Mouse (Mus musculus): ENCODE measurements around the gene Spock2. TPM values are rescaled to one million over a fixed set of nuclear protein-coding genes. Genes with fewer than 3 reads are reported as not detected.

Spock2 gene
- polyA plus RNA-seq, 1 experiment, result 63.9 TPM

DNA sequence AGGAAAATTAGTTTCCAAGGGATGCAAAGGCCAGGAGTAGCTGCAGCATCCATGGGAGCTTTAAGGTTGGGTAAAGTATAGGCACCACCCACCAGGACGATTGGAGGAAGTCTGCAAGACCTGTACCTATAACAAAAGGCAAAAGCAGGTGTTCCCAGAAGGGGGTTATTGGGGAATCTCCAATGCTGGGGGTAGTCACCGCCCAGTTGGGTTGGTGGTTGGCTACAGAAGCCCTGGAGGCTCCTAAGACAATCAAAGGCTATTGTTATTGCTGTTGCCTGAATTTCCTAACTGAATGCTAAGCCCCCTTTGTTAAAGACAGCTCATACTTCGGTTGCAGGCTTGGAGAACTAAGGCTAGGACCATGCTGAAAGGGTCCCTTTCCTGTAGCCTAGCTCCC lies 60.0 kb downstream of the Spock2 start:
- TF ChIP-seq CTCF (IDR thresholded peaks at IDR 0.05; ENCODE audit: control insufficient read depth, insufficient read depth, insufficient replicate concordance, low read depth, low read length), result no peak
- TF ChIP-seq POLR2A (IDR thresholded peaks at IDR 0.05; ENCODE audit: control insufficient read depth, low read depth, low read length), result no peak
- Histone ChIP-seq H3K27ac (ENCODE audit: control insufficient read depth, insufficient read depth, low read depth, low read length) (no peak overlapping the region), H3K27me3 (ENCODE audit: control insufficient read depth, insufficient read depth, low read length) (no peaks in the 10 kb centered on the region), H3K4me1 (ENCODE audit: control insufficient read depth, insufficient read depth, low read length) (no peaks in the 10 kb centered on the region), H3K36me3 (ENCODE audit: control insufficient read depth, insufficient read depth, low read length) (no peaks in the 10 kb centered on the region), H3K4me3 (ENCODE audit: control insufficient read depth, low read depth, low read length) (no peak overlapping the region)

DNA sequence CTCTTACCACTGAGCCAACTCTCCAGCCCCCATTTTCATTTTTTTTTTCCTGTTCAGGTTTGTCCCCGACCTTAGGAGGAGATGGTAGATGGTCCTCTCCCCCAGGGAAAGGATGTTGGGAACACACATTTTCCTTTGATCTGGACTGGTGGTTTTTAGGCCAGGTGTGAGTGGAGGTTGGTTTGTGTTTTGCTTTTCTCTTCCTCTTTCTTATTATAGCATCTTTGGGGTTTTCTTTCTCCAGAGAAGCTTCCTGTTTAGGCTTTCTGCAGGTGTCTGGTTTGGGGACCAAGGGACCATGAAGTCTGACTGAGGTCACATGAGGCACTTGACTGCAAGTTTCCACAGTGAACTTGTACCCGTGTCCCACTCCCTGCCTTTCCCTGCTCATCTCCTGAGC lies 62.3 kb downstream of the Spock2 start:
- H3K27ac ChIP-seq (ENCODE audit: control insufficient read depth, insufficient read depth, low read depth, low read length), result no peak overlapping the region
- H3K4me1 ChIP-seq (ENCODE audit: control insufficient read depth, insufficient read depth, low read length), result no peaks in the 10 kb centered on the region
- H3K36me3 ChIP-seq (ENCODE audit: control insufficient read depth, insufficient read depth, low read length), result no peaks in the 10 kb centered on the region
- no peaks in the 10 kb centered on the region for H3K27me3 ChIP-seq (ENCODE audit: control insufficient read depth, insufficient read depth, low read length)
- TF ChIP-seq CTCF (IDR thresholded peaks at IDR 0.05; ENCODE audit: control insufficient read depth, insufficient read depth, insufficient replicate concordance, low read depth, low read length), result no peak
- TF ChIP-seq POLR2A (IDR thresholded peaks at IDR 0.05; ENCODE audit: control insufficient read depth, low read depth, low read length), result no peak
- H3K4me3 ChIP-seq (ENCODE audit: control insufficient read depth, low read depth, low read length), result no peak overlapping the region

DNA sequence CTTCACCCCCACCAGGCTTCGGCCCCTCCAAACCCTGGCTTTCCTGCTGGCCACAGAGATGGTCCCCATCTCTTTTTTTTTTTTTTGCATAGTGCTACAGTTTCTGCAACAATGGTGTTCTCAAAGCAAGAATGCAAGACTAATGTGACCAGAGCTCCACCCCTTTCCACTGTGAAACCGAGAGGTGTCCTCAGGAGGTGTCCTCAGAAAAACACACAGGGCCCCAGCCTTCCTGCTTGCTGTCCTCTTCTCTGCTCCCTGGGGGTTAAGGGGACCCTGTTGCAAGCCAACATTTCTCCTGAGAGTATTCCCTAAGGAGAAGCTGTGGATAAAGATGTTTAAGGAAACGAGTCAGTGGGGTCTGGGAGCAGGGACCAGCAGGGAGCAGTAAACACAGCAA lies 62.9 kb downstream of the Spock2 start:
- no peaks in the 10 kb centered on the region for H3K36me3 ChIP-seq (ENCODE audit: control insufficient read depth, insufficient read depth, low read length)
- no peak overlapping the region for H3K4me3 ChIP-seq (ENCODE audit: control insufficient read depth, low read depth, low read length)
- TF ChIP-seq POLR2A (IDR thresholded peaks at IDR 0.05; ENCODE audit: control insufficient read depth, low read depth, low read length) (no peak), CTCF (IDR thresholded peaks at IDR 0.05; ENCODE audit: control insufficient read depth, insufficient read depth, insufficient replicate concordance, low read depth, low read length) (no peak)
- no peak overlapping the region for H3K27ac ChIP-seq (ENCODE audit: control insufficient read depth, insufficient read depth, low read depth, low read length)
- no peaks in the 10 kb centered on the region for H3K4me1 ChIP-seq (ENCODE audit: control insufficient read depth, insufficient read depth, low read length)
- H3K27me3 ChIP-seq (ENCODE audit: control insufficient read depth, insufficient read depth, low read length), result no peaks in the 10 kb centered on the region

DNA sequence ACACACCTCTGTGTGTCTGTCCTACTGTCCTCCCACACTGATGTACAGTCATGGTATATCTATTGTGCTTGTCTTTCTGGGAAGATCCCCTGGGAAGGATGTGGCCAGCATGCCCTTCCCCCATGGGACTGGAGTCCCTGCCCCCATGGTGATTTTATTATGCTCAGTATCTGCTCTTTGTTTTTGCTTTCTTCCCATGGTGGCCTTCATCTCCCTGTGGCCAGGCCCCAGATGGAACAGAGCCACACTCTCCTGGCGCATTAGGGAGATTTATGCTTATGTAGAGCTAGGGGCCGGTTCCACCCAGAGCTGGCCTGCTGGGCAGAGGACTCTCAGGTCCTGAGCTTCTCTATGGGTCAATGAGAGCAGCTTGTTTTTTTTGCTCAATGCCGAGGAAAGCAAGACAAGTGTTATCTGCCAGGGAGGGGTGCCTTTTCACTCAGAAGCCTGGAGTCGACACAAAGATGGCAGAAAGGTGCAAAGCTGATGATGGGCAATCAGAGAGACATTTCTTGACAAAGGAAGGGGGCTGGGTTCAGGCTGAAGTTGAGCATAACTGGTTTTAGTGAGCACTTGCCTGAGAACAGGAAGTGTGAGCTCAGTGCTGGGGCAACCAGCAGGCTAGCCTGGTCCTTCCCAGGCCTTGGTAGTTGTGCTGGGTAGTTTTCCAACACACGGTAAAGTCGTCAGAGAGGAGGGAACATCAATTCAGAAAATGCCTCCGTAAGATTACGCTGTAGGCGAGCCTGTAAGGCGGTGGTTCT lies 64.5 kb downstream of the Spock2 start:
- H3K36me3 ChIP-seq (ENCODE audit: control insufficient read depth, insufficient read depth, low read length), result no peaks in the 10 kb centered on the region
- TF ChIP-seq CTCF (IDR thresholded peaks at IDR 0.05; ENCODE audit: control insufficient read depth, insufficient read depth, insufficient replicate concordance, low read depth, low read length), result no peak
- TF ChIP-seq POLR2A (IDR thresholded peaks at IDR 0.05; ENCODE audit: control insufficient read depth, low read depth, low read length), result no peak
- H3K27me3 ChIP-seq (ENCODE audit: control insufficient read depth, insufficient read depth, low read length), result no peaks in the 10 kb centered on the region
- no peak overlapping the region for H3K4me3 ChIP-seq (ENCODE audit: control insufficient read depth, low read depth, low read length)
- H3K27ac ChIP-seq (ENCODE audit: control insufficient read depth, insufficient read depth, low read depth, low read length), result no peak overlapping the region
- H3K4me1 ChIP-seq (ENCODE audit: control insufficient read depth, insufficient read depth, low read length), result no peaks in the 10 kb centered on the region

DNA sequence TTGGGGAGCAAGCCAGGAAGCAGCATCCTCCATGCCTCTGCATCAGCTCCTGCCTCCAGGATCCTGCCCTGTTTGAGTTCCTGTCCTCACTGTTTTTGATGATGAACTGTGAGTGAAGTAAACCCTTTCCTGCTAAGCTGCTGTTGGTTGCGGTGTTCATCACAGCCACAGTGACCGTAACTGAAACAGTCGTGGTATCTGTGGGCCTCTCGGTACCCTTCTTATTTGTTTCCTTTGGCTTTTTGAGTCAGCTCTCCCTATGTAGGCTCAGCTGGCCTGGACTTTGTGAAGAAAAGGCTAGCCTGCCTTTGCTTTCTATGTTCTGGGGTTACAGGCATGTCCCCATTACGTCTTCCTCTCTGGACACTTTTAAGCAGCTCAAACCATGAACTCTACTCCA lies 65.3 kb downstream of the Spock2 start:
- Histone ChIP-seq H3K36me3 (ENCODE audit: control insufficient read depth, insufficient read depth, low read length) (no peaks in the 10 kb centered on the region), H3K4me3 (ENCODE audit: control insufficient read depth, low read depth, low read length) (no peak overlapping the region), H3K27me3 (ENCODE audit: control insufficient read depth, insufficient read depth, low read length) (no peaks in the 10 kb centered on the region), H3K27ac (ENCODE audit: control insufficient read depth, insufficient read depth, low read depth, low read length) (no peak overlapping the region), H3K4me1 (ENCODE audit: control insufficient read depth, insufficient read depth, low read length) (no peaks in the 10 kb centered on the region)
- TF ChIP-seq CTCF (IDR thresholded peaks at IDR 0.05; ENCODE audit: control insufficient read depth, insufficient read depth, insufficient replicate concordance, low read depth, low read length) (no peak), POLR2A (IDR thresholded peaks at IDR 0.05; ENCODE audit: control insufficient read depth, low read depth, low read length) (no peak)

DNA sequence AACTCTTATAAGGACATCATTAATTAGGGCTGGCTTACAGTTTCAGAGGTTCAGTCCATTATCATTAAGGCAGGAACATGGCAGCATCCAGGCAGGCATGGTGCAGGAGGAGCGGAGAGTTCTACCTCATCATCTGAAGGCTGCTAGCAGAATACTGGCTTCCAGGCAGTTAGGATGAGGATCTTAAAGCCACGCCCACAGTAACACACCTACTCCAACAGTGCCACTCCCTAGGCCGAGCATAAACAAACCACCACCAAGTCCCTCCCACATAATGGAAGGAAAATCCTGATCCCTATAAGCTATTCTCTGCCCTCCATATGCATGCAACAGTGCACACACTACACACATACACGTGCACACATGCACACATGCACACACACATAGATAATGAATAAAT lies 66.3 kb downstream of the Spock2 start:
- Histone ChIP-seq H3K27me3 (ENCODE audit: control insufficient read depth, insufficient read depth, low read length) (no peaks in the 10 kb centered on the region), H3K36me3 (ENCODE audit: control insufficient read depth, insufficient read depth, low read length) (no peaks in the 10 kb centered on the region), H3K27ac (ENCODE audit: control insufficient read depth, insufficient read depth, low read depth, low read length) (no peak overlapping the region), H3K4me1 (ENCODE audit: control insufficient read depth, insufficient read depth, low read length) (no peaks in the 10 kb centered on the region), H3K4me3 (ENCODE audit: control insufficient read depth, low read depth, low read length) (no peak overlapping the region)
- TF ChIP-seq CTCF (IDR thresholded peaks at IDR 0.05; ENCODE audit: control insufficient read depth, insufficient read depth, insufficient replicate concordance, low read depth, low read length) (no peak), POLR2A (IDR thresholded peaks at IDR 0.05; ENCODE audit: control insufficient read depth, low read depth, low read length) (no peak)

DNA sequence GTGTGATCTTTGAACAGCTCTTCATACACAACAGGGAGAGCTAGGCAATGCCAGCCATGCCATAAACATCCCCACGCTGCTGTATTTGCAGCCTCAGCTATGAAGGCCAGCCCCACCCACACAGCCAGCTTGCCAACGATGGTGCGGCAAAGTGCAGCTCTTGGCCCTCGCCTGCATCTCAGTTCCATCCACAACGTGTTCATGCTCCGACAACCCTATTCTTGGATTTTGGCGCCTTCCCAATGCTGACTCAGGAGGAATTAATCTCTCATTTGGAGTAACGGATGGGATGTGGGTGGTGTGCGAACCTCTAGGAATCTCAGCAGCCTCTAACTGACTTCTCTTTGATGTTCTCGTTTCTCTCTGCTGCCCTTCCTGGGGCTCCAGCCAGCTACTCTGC lies 67.0 kb downstream of the Spock2 start:
- TF ChIP-seq POLR2A (IDR thresholded peaks at IDR 0.05; ENCODE audit: control insufficient read depth, low read depth, low read length), result no peak
- TF ChIP-seq CTCF (IDR thresholded peaks at IDR 0.05; ENCODE audit: control insufficient read depth, insufficient read depth, insufficient replicate concordance, low read depth, low read length), result no peak
- Histone ChIP-seq H3K27ac (ENCODE audit: control insufficient read depth, insufficient read depth, low read depth, low read length) (no peak overlapping the region), H3K4me1 (ENCODE audit: control insufficient read depth, insufficient read depth, low read length) (no peaks in the 10 kb centered on the region), H3K4me3 (ENCODE audit: control insufficient read depth, low read depth, low read length) (no peak overlapping the region), H3K27me3 (ENCODE audit: control insufficient read depth, insufficient read depth, low read length) (no peaks in the 10 kb centered on the region), H3K36me3 (ENCODE audit: control insufficient read depth, insufficient read depth, low read length) (no peaks in the 10 kb centered on the region)
